12 mouse cellular contexts compared by ENCODE assay signal in genomic region chr9:13540227-13540626, GRCm38 (mm10).
"Had no signal": no experiment of that assay in that cellular context is flagged by ENCODE, and none has a peak within 500 bp of the region (broad histone marks: within the 10 kb centered on the region; RNA-seq: fewer than 3 reads in every experiment).

No protein-coding gene starts in this region.

- H3K9me3 ChIP-seq: midbrain, embryonic 13.5 days; neural tube, embryonic 12.5 days; stomach, embryonic 15.5 days had no signal

- H3K4me3 ChIP-seq: midbrain, embryonic 13.5 days; neural tube, embryonic 12.5 days; stomach, embryonic 15.5 days had no signal

- H3K36me3 ChIP-seq: midbrain, embryonic 13.5 days; neural tube, embryonic 12.5 days; stomach, embryonic 15.5 days had no signal

- DNase-seq: kidney, adult 11 months; kidney, adult 9 months; kidney, postnatal 25 days; layer of hippocampus, postnatal 36 days; lung, adult 18-20 months; right cerebral cortex, postnatal 14 days; thymus, adult 2 months; thymus, postnatal 25 days had no signal

- H3K27me3 ChIP-seq: midbrain, embryonic 13.5 days; neural tube, embryonic 12.5 days; stomach, embryonic 15.5 days had no signal

- H3K27ac ChIP-seq: liver, embryonic 14.5 days; midbrain, embryonic 13.5 days; neural tube, embryonic 12.5 days; stomach, embryonic 15.5 days had no signal

- ATAC-seq: midbrain, embryonic 13.5 days had no signal

- H3K4me1 ChIP-seq: stomach, embryonic 15.5 days had no signal

- H3K9ac ChIP-seq: liver, embryonic 14.5 days; midbrain, embryonic 13.5 days; neural tube, embryonic 12.5 days; stomach, embryonic 15.5 days had no signal

- H3K4me2 ChIP-seq: midbrain, embryonic 13.5 days; neural tube, embryonic 12.5 days; stomach, embryonic 15.5 days had no signal
